Mouse (Mus musculus) spleen, adult 2 months (tissue): ENCODE data around the gene Smim22.

Source experiments
- CTCF ChIP-seq: fragments of 200-500 bp; IDR thresholded peaks from 2 replicates; pipeline ENCODE4 v1.5.1; 2011; ENCODE audit warnings: mild to moderate bottlenecking, inconsistent platforms; ENCODE audit not compliant: insufficient read depth, insufficient read length, insufficient replicate concordance; ENCODE audit errors: extremely low read depth
- POLR2A ChIP-seq: fragments of 200-500 bp; IDR thresholded peaks from 2 replicates; pipeline ENCODE4 v1.6.1; 2011; ENCODE audit warnings: low read depth, low read length, inconsistent platforms

- no peak for TF ChIP-seq CTCF
- no peak for TF ChIP-seq POLR2A
Observed at GRCm38 (mm10) chr16:4998984-4999383, 8.1 kb upstream of the Smim22 start.
